Mouse (Mus musculus): Measurements from ENCODE around the gene 5730522E02Rik.

5730522E02Rik gene

GRCm38 (mm10) chr11:26004018-26004417 is 206.5 kb downstream of the 5730522E02Rik start:
- no peak for DNase-seq (ENCODE audit: low read depth, low spot score)

- DNase-seq (ENCODE audit: low read depth, low spot score) = no peak
Observed at GRCm38 (mm10) chr11:25999738-26000137, 210.8 kb downstream of the 5730522E02Rik start.

- no peak for DNase-seq (ENCODE audit: low read depth, low spot score)
Observed at GRCm38 (mm10) chr11:25997469-25997868, 213.1 kb downstream of the 5730522E02Rik start.

- no peak for DNase-seq (ENCODE audit: low read depth, low spot score)
Observed at GRCm38 (mm10) chr11:25994128-25994527, 216.4 kb downstream of the 5730522E02Rik start.

GRCm38 (mm10) chr11:25992216-25992615 is 218.3 kb downstream of the 5730522E02Rik start:
- DNase-seq (ENCODE audit: low read depth, low spot score) = no peak

GRCm38 (mm10) chr11:25978736-25979276 is 231.8 kb downstream of the 5730522E02Rik start:
- no peak for DNase-seq (ENCODE audit: low read depth, low spot score)

GRCm38 (mm10) chr11:25941504-25941903 is 269.1 kb downstream of the 5730522E02Rik start:
- DNase-seq (ENCODE audit: low read depth, low spot score) = no peak

- no peak for DNase-seq (ENCODE audit: low read depth, low spot score)
Observed at GRCm38 (mm10) chr11:25940716-25941294, 269.8 kb downstream of the 5730522E02Rik start.

GRCm38 (mm10) chr11:25926267-25926666 is 284.3 kb downstream of the 5730522E02Rik start:
- no peak for DNase-seq (ENCODE audit: low read depth, low spot score)

- DNase-seq (ENCODE audit: low read depth, low spot score) = no peak
Observed at GRCm38 (mm10) chr11:25902321-25902720, 308.2 kb downstream of the 5730522E02Rik start.

- no peak for DNase-seq (ENCODE audit: low read depth, low spot score)
Observed at GRCm38 (mm10) chr11:25901666-25902065, 308.9 kb downstream of the 5730522E02Rik start.

- DNase-seq (ENCODE audit: low read depth, low spot score) = no peak
Observed at GRCm38 (mm10) chr11:25893906-25894305, 316.7 kb downstream of the 5730522E02Rik start.

- DNase-seq (ENCODE audit: low read depth, low spot score) = no peak
Observed at GRCm38 (mm10) chr11:25872983-25873382, 337.6 kb downstream of the 5730522E02Rik start.

GRCm38 (mm10) chr11:25872317-25872716 is 338.2 kb downstream of the 5730522E02Rik start:
- no peak for DNase-seq (ENCODE audit: low read depth, low spot score)

- DNase-seq (ENCODE audit: low read depth, low spot score) = no peak
Observed at GRCm38 (mm10) chr11:25866292-25866691, 344.3 kb downstream of the 5730522E02Rik start.

- peak; percentile 75 for DNase-seq (ENCODE audit: low read depth, low spot score)
Observed at GRCm38 (mm10) chr11:25862686-25863085, 347.9 kb downstream of the 5730522E02Rik start.

GRCm38 (mm10) chr11:25856629-25857568 is 353.7 kb downstream of the 5730522E02Rik start:
- no peak for DNase-seq (ENCODE audit: low read depth, low spot score)

GRCm38 (mm10) chr11:25855794-25856193 is 354.8 kb downstream of the 5730522E02Rik start:
- DNase-seq (ENCODE audit: low read depth, low spot score) = no peak

- DNase-seq (ENCODE audit: low read depth, low spot score) = no peak
Observed at GRCm38 (mm10) chr11:25854216-25854615, 356.3 kb downstream of the 5730522E02Rik start.

GRCm38 (mm10) chr11:25853032-25853431 is 357.5 kb downstream of the 5730522E02Rik start:
- DNase-seq (ENCODE audit: low read depth, low spot score) = no peak

- no peak for DNase-seq (ENCODE audit: low read depth, low spot score)
Observed at GRCm38 (mm10) chr11:25848824-25849644, 361.5 kb downstream of the 5730522E02Rik start.

GRCm38 (mm10) chr11:25838451-25838850 is 372.1 kb downstream of the 5730522E02Rik start:
- DNase-seq (ENCODE audit: low read depth, low spot score) = no peak
